Mouse (Mus musculus): Measurements from ENCODE around the gene Dohh. TPM values are rescaled to one million over a fixed set of nuclear protein-coding genes. Genes with fewer than 3 reads are reported as not detected.

The Dohh gene
- total RNA-seq (2023), result 10 to 100 TPM; 31.3 to 35.2 TPM

DNA sequence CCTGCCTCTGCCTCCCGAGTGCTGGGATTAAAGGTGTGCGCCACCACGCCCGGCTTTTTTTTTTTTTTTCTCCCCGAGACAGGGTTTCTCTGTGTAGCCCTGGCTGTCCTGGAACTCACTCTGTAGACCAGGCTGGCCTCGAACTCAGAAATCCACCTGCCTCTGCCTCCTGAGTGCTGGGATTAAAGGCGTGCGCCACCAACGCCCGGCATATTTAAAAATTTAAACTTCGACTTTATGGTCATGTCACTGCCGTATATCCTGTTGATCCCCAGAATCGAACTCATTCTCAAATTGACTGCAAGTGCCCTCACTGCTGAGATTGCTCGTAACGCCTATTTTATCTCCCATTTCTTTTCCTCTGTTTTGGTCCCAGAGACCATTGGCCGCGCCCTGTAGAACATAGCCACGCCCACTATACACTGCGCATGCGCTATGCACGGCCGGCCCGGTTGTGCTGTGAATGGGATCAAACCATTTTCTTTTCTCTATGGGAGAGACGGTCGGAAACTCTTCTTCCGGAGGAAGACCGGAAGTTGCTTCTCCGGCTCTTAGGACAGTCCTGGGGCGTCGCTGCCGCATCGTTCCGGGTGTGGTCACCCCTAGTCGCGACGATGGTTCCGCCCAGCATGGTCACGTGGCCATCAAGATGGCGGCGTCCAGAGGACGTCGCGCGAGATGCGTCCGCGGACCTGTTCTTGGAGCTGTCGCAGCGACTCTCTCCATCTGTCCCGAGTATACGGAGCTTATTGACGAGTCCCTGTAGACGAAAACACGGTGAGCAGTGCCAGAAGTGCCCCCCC, at the start of gene Dohh, which contains the start of gene Gm48551:
TSS of gene Dohh (plus strand) at position 627 of the 803 bp plus-strand sequence.
TSS of gene Gm48551 (plus strand) at position 665 of the 803 bp plus-strand sequence.

DNA sequence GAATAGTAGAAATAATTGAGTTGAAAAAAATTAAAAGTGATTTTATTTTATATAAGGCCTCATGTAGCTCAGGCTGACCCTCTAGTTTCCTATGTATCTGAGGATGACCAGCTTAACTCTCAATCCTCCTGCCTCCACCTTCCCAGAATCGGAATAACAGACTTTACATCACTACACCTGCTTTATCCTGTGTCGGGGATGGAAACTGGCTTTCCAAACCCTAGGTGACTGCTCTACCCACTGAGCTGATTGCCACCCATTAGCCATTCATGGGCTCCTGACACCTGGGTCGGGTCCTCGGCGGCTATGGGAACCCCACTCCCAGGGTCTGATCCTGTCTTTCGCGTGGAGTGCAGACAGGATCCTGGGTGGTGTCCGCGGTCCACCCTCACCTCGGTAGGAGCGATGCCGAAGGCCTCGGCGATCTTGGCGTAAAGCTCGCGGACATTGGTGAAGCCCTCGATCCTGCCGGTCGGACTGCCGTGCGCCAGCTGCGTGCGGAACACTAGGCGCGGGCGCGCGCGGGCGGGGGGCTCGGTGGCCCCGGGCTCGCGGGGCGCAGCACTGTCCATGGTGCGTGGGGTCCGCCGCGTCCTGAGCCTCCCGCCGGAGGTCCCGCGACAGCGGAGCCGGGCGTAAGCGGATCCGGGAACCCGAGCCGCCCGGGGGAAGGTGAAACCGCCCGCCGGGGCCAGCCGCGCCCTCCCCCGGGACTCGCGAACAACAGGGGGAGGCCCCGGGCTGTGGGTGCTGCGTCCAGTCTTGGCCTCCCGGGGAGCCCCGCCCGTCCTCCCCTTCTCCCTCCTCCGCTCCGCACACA, 41.3 kb upstream of the Dohh start, which contains the start of gene Gipc3:
TSS of gene Gipc3 (minus strand) at position 581 of the 820 bp plus-strand sequence.

DNA sequence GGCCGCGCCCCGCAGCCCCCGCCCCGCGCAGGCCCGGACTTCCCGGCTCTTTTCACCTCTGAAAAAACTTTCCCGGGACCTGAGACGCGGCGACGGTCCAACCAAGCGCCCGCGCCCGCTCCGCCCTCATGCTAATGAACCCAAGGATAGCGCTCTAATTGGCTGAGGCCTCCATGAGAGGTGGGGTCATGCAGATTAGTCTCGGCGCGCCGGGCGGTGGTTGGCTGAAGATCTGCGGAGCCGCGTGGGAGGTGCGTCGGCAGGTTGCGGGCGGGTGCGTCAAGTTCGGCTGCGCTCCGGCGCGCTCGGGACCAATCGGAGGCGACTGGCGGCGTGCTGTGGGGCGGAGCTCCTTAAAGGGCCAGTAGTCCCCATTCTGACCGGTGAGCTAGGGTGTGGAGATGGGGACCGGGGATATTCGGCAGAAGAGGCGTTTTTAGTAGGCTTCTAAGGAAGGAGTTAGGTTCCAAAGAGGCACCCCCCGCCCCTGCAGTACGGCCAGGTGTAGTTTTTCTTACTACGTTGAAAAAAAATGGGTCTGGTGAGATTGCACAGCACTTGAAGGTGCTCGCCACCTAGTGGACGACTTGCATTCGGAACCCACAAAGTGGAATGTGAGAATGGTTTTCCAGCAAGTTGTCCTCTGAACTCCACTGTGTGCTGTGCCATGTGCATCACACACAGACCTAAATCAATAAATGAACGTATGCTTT, 33.7 kb upstream of the Dohh start, which contains the start of gene Hmg20b:
TSS of gene Hmg20b (minus strand) at position 130 of the 713 bp plus-strand sequence.

DNA sequence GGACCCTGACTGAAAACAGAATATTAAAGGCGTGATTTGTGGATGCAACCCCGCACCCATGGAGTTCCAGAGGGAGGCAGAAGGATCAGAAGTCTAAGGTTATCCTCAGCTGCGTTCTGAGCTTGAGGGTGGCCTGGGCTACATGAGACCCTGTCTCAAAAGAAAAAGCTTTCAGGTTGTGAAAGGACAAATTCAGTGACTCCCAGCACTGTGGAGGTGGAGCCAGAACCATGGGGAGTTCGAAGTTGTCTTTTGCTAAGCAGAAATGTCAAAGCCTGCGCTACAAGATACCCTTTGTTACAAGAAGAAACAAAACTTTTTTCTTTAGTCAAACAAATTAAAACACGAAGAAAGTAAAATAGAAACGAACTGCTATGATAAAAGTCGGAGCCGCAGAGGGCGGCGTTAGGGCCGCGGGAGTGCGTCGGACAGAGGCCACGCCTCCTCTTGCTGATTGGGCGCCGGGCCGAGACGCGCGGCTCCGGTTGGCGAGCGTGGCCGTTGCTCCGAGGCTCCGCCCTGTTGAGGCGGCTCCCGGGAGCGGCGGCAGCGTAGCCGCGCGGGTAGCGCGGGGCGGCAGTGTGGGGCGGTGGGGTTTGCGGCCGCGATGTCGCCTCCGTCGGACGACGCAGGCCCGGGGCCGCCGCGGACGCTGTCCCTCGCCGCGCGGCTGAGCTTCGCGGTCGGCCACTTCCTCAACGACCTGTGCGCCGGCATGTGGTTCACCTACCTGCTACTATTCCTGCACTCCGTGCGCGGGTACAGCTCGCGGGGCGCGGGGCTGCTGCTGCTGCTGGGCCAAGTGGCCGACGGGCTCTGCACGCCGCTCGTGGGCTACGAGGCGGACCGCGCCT, 27.0 kb upstream of the Dohh start, which contains the start of gene Mfsd12:
TSS of gene Mfsd12 (plus strand) at position 501 of the 854 bp plus-strand sequence.

DNA sequence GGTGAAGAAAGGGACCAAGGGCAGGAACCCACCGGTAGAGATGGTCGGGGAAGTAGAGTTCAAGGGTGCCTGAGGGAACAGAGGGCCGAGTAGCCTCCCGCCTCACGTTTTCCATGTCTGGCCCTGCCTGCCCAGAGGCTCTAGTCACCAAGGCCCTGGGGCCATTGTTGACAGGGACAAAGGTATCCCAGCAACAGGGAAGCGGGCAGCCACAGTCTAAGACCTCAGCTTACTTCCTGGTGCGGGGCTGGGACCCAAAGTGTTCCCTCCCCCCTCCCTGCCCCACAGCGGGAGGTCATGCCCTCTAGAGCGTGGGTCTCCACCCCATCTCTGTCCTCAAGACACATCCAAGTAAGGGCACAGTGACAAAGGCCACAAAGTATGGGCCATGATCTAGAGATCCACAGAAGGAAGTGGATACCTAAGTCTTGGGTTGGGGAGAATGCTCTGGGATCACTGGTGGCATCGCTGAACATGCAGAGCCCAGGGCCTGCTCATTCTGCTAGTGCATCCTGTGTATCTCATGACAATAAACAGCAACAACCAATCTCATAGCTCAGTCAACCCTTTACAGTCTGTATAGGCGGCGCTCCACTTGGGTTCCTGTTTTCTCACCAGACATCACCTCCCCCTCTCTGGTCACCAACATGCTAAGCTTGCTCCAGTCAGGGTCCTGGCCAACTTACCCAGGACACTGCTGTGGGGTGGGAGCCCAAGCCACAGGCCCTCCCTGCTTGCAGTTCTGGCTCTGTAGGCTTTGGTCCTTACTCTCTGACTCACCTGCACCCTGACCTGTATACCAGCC, 18.4 kb upstream of the Dohh start, which contains the start of gene 4930404N11Rik:
TSS of gene 4930404N11Rik (minus strand) at position 145 of the 805 bp plus-strand sequence.

DNA sequence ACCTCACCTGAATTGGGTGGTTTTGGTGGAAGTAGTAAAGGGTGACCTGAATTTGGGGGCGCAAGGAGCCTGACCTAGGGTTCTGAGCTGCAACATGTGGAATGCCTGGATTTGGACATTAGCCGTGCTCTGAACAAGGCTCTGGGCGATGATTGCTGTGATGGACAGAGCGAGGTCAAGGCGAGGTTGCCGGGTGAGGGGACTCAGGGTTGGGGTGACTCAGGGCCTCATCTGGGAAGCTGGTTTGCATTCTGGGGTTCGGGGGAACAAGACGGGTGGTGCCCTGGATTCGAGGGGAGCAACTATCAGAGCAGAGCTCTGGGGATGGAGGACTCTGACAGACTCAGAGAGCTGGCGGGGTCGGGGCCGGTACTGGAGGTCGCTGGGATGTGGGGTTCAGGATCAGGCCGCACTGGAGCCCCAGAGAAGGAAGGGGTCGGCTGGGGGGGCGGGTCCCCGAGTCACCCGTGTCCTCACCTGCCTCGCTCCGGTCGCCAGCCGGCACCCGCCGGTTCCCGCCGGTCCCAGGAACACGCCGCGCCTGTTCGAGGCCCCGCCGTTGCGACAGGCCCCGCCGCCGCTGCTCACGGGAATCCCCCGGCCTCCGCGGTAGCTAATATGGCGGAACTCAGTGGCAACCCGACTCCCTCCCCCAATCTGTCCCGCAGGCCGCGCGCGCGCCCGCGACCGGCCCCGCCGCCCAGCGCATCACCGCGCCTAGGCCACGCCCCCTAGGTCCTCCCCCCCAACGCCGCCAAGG, 6.3 kb upstream of the Dohh start, which contains the start of gene Fzr1:
TSS of gene Fzr1 (minus strand) at position 724 of the 760 bp plus-strand sequence.

DNA sequence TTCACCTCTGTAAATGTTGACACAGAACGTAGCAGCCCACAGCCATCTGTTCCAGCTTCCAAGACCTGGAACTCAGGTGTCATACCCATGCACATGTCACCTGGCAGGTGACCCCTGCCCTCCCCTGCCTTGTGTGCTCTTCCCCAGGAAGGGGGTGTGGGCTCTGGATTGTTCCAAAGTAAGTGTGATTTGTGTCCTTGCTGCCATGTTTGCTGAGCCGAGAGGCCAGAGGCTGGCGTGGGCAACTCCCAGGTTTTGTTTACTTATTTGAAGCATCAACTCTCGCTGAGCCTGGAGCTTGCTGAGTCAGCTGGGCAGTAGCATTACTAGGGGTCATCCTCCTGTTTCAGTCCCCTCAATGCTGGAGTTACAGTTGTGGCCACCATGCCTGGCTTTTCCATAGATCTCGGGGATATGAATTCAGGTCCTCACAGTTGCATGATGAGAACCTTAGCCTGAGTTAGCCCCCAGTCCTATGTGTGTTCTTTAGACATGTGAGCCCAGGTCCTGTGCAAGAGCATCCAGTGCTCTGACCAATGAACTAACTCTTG, 4.4 kb downstream of the Dohh start, which contains the start of gene Gm48552:
TSS of gene Gm48552 (plus strand) at position 501 of the 551 bp plus-strand sequence.

DNA sequence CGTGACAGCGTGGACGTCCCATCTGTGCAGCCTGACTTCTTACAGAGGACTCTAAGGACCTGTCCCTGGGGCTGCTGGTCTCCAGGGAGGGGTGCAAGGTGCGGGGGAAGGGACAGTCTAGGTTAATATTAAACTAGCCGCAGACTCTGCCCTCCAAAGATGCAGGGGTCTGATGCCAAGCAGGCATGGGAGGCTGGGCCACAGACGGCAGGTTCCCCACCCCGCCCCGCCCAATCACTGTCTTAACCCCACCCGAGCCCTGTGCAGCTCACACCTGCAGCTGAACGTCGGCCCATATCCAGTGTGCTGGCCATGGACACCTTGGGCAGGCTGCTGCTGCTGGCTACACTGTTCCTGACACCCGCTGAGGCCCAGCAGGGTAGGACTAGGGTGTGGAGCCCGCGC, 8.6 kb downstream of the Dohh start, which contains the start of gene Smim24:
TSS of gene Smim24 (plus strand) at position 271 of the 405 bp plus-strand sequence.

Other genes with a start within 250 kb of the Dohh start
- 100 to 1,000 TPM; 124 TPM for gene Zbtb7a, start 249.2 kb upstream of the Dohh start, total RNA-seq (2023)
- gene Pias4, start 216.5 kb upstream of the Dohh start, total RNA-seq (2023), result 10 to 100 TPM; 23.5 to 34.3 TPM
- gene Eef2, start 207.8 kb upstream of the Dohh start, total RNA-seq (2023), result 1,000 to 10,000 TPM; 1,547 to 1,607 TPM
- 10 to 100 TPM; 33.4 to 35.1 TPM for gene Dapk3, start 201.4 kb upstream of the Dohh start, total RNA-seq (2023)
- not detected for gene 4930442H23Rik, start 200.6 kb upstream of the Dohh start, total RNA-seq (2023)
- gene Nmrk2, start 182.4 kb upstream of the Dohh start, total RNA-seq (2023), result not detected
- not detected for gene Atcay, start 153.6 kb upstream of the Dohh start, total RNA-seq (2023)
- 1 to 10 TPM; 1.3 to 2.7 TPM for gene Zfr2, start 151.3 kb upstream of the Dohh start, total RNA-seq (2023)
- gene Matk, start 131.5 kb upstream of the Dohh start, total RNA-seq (2023), result 10 to 100 TPM; 42.3 to 59.6 TPM
- 10 to 100 TPM; 75.9 to 85.4 TPM for gene Mrpl54, start 117.5 kb upstream of the Dohh start, total RNA-seq (2023)
- 10 to 100 TPM; 42.4 to 46.0 TPM for gene Apba3, start 117.5 kb upstream of the Dohh start, total RNA-seq (2023)
- 1 to 10 TPM; 1.7 to 4.5 TPM for gene Tjp3, start 92.8 kb upstream of the Dohh start, total RNA-seq (2023)
- 100 to 1,000 TPM; 135 to 147 TPM for gene Pip5k1c, start 91.5 kb upstream of the Dohh start, total RNA-seq (2023)
- 10 to 100 TPM; 29.4 to 32.4 TPM for gene Cactin, start 63.3 kb upstream of the Dohh start, total RNA-seq (2023)
- under 1 TPM in 1 of 2 experiments, not detected in 1; 0.26 TPM for gene Tbxa2r, start 55.7 kb upstream of the Dohh start, total RNA-seq (2023)
- gene Gipc3, start 41.2 kb upstream of the Dohh start, total RNA-seq (2023), result under 1 TPM in 1 of 2 experiments, not detected in 1; 0.15 TPM
- 10 to 100 TPM; 71.4 to 85.8 TPM for gene Hmg20b, start 33.9 kb upstream of the Dohh start, total RNA-seq (2023)
- gene Mfsd12, start 26.9 kb upstream of the Dohh start, total RNA-seq (2023), result 10 to 100 TPM; 38.4 to 44.6 TPM
- 1 to 10 TPM; 3.5 to 3.7 TPM for gene 4930404N11Rik, start 18.6 kb upstream of the Dohh start, total RNA-seq (2023)
- 10 to 100 TPM; 33.5 to 38.0 TPM for gene Fzr1, start 5.9 kb upstream of the Dohh start, total RNA-seq (2023)
- gene Gm48551, start within 50 bp of the Dohh start, total RNA-seq (2023), result 1 to 10 TPM in 1 of 2 experiments, under 1 TPM in 1; 0.97 to 1.3 TPM
- 1 to 10 TPM; 2.3 to 3.7 TPM for gene Gm48552, start 4.6 kb downstream of the Dohh start, total RNA-seq (2023)
- 10 to 100 TPM; 11.9 to 12.5 TPM for gene Smim24, start 8.6 kb downstream of the Dohh start, total RNA-seq (2023)
- gene Nfic, start 71.2 kb downstream of the Dohh start, total RNA-seq (2023), result 10 to 100 TPM; 71.7 to 75.6 TPM
- not detected for gene Celf5, start 98.3 kb downstream of the Dohh start, total RNA-seq (2023)
- gene Ncln, start 112.0 kb downstream of the Dohh start, total RNA-seq (2023), result 100 to 1,000 TPM; 108 to 128 TPM
- gene S1pr4, start 115.7 kb downstream of the Dohh start, total RNA-seq (2023), result 10 to 100 TPM; 13.4 to 15.1 TPM
- 10 to 100 TPM; 20.9 to 21.4 TPM for gene Gna15, start 139.8 kb downstream of the Dohh start, total RNA-seq (2023)
- gene Gna11, start 160.8 kb downstream of the Dohh start, total RNA-seq (2023), result 10 to 100 TPM; 12.5 to 13.8 TPM
- 100 to 1,000 TPM; 239 to 246 TPM for gene Aes, start 175.1 kb downstream of the Dohh start, total RNA-seq (2023)
- 1 to 10 TPM; 3.4 to 4.2 TPM for gene Tle2, start 190.1 kb downstream of the Dohh start, total RNA-seq (2023)
- gene Tle6, start 216.6 kb downstream of the Dohh start, total RNA-seq (2023), result 1 to 10 TPM; 1.2 to 3.4 TPM
- gene BC025920, start 221.8 kb downstream of the Dohh start, total RNA-seq (2023), result 1 to 10 TPM in 1 of 2 experiments, under 1 TPM in 1; 0.85 to 1.0 TPM
- 10 to 100 TPM; 13.4 to 14.7 TPM for gene Sirt6, start 243.4 kb downstream of the Dohh start, total RNA-seq (2023)
- 1 to 10 TPM; 2.9 to 4.5 TPM for gene Ankrd24, start 244.1 kb downstream of the Dohh start, total RNA-seq (2023)

Data from monocyte, adult 59 days (primary cell).